Mouse (Mus musculus) erythroblast, embryonic 14.5 days (primary cell): ENCODE results near the gene Hmcn2.

Experiments
- GATA1 ChIP-seq: IDR thresholded peaks from 2 replicates; pipeline ENCODE4 v1.6.1; 2012; ENCODE audit warnings: low read length, inconsistent platforms, mixed read lengths
- TAL1 ChIP-seq: IDR thresholded peaks from 3 replicates; pipeline ENCODE4 v1.6.1; 2012; ENCODE audit warnings: low read length, inconsistent platforms, mixed read lengths

DNA sequence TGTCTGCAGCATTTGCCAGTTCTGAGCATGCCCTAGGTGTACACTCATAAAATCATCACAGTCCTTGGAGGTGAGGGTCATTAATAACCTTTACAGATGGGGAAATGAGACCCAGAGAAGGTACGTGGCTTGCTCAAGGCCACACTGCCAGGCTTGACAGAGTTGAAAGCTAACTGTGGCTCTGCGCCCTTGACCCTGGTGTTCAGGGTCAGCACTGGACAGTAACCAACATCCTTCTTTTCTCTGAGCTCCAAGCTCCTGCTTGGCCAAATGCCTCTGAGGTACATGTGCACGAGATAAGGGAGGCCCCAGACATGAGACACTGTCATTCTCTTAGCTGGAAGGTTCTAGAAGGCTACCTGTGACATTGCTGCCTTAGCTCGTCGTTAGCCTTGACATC is 42.6 kb downstream of the Hmcn2 start:
- no peak for TF ChIP-seq TAL1
- no peak for TF ChIP-seq GATA1
